Mouse (Mus musculus): ENCODE data around the gene Crip2.

DNA sequence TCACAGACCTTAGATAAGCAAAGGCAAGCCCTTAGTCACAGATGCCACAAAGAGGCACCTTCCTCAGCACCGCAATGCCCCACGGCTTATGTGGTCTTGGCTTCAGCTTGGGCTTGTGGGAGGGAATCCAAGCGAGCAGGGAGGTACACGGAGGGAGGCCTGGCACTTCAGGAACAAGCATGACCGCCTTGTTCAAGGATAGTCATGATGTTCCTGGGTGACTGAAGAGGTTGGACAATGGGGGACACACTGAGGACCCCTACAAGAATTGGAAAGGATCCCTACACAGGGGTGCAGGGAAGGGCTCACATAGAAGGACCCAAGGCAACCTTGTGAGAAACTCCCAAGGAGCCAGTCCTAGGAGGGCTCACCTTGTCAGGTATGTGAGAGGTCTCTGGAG, 43.0 kb upstream of the Crip2 start:
- TF ChIP-seq CTCF (IDR thresholded peaks at IDR 0.05; ENCODE audit: extremely low read depth, insufficient read depth, insufficient read length, insufficient replicate concordance) (no peak), POLR2A (IDR thresholded peaks at IDR 0.05; ENCODE audit: low read depth, low read length) (no peak)

Measured in spleen, adult 2 months (tissue).